Mouse (Mus musculus) fat pad, adult 2 months (tissue): Measurements from ENCODE around the gene Ccser1.
"Not testable (repeated sequence)": the region's sequence is repeated elsewhere in the genome, so short reads cannot be mapped to it uniquely, and the experiment has no call there.

ENCODE experiments used
- DNase-seq: peaks from one replicate; pipeline ENCODE4 v3.0.0-alpha.2; 2011; ENCODE audit warnings: low read depth, low spot score; ENCODE audit errors: extremely low read depth

The Ccser1 gene

GRCm38 (mm10) chr6:61953703-61954102 lies 773.6 kb downstream of the Ccser1 start:
- DNase-seq, result no peak

- no peak for DNase-seq
Observed at GRCm38 (mm10) chr6:61976878-61977277, 796.8 kb downstream of the Ccser1 start.

- DNase-seq, result no peak
Observed at GRCm38 (mm10) chr6:61978379-61978778, 798.3 kb downstream of the Ccser1 start.

GRCm38 (mm10) chr6:62014374-62014773 lies 834.2 kb downstream of the Ccser1 start:
- no peak for DNase-seq

GRCm38 (mm10) chr6:62044454-62044853 lies 864.3 kb downstream of the Ccser1 start:
- DNase-seq, result no peak

- DNase-seq, result not testable (repeated sequence)
Observed at GRCm38 (mm10) chr6:62045042-62045441, 864.9 kb downstream of the Ccser1 start.

GRCm38 (mm10) chr6:62055276-62055675 lies 875.2 kb downstream of the Ccser1 start:
- DNase-seq, result no peak

GRCm38 (mm10) chr6:62066363-62067023 lies 886.4 kb downstream of the Ccser1 start:
- no peak for DNase-seq

GRCm38 (mm10) chr6:62067024-62067380 lies 886.9 kb downstream of the Ccser1 start:
- DNase-seq, result no peak

- DNase-seq, result no peak
Observed at GRCm38 (mm10) chr6:62105464-62105863, 925.3 kb downstream of the Ccser1 start.

GRCm38 (mm10) chr6:62132531-62132930 lies 952.4 kb downstream of the Ccser1 start:
- no peak for DNase-seq

GRCm38 (mm10) chr6:62160320-62160719 lies 980.2 kb downstream of the Ccser1 start:
- DNase-seq, result no peak

GRCm38 (mm10) chr6:62162596-62162995 lies 982.5 kb downstream of the Ccser1 start:
- DNase-seq, result no peak

GRCm38 (mm10) chr6:62163826-62164225 lies 983.7 kb downstream of the Ccser1 start:
- no peak for DNase-seq

GRCm38 (mm10) chr6:62196496-62197188 lies 1016.5 kb downstream of the Ccser1 start:
- no peak for DNase-seq

GRCm38 (mm10) chr6:62198768-62199167 lies 1018.6 kb downstream of the Ccser1 start:
- DNase-seq, result no peak

- no peak for DNase-seq
Observed at GRCm38 (mm10) chr6:62205013-62205412, 1024.9 kb downstream of the Ccser1 start.

- no peak for DNase-seq
Observed at GRCm38 (mm10) chr6:62221856-62222255, 1041.7 kb downstream of the Ccser1 start.

- DNase-seq, result no peak
Observed at GRCm38 (mm10) chr6:62263899-62264298, 1083.8 kb downstream of the Ccser1 start.

GRCm38 (mm10) chr6:62264525-62264924 lies 1084.4 kb downstream of the Ccser1 start:
- DNase-seq, result no peak

- DNase-seq, result no peak
Observed at GRCm38 (mm10) chr6:62281256-62281655, 1101.1 kb downstream of the Ccser1 start.

GRCm38 (mm10) chr6:62301576-62302312 lies 1121.6 kb downstream of the Ccser1 start:
- DNase-seq, result no peak
